ENCODE assay signal across 18 mouse cellular contexts in the genomic region with DNA sequence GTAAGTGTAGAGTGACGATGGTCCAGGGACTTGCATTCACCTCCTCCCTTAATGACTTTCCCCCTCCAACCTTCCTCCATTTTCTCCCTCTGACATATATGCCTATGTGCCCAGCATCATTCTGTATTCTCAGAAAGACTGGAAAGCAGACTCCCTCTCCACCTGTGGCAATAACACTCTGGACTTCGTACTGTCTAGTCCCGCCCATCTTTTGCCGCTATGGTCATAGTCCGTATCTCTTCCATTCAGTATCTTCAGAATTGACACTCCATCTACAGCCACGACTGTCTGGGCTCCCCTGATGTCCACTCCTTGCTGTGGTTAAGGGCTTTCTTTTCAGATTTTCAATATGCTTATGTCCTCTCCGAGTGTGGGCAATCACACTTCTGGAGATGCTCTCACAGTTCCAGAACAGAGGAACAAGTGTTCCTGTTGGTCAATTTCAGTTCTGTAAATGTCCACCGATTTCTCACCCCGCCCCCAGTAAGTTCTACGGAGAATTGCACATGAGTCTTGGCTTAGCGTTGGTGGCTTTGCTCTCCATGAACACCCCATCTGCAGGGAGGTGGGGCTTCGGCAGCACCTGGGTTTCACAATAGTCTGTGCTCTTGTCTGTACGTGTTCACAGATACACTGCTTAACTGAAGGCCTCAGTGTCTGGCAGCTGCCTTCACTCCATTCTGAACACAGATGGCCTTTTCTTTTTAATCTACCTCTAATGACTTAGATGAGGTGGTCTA. TPM values are rescaled to one million over a fixed set of nuclear protein-coding genes. Genes with fewer than 3 reads are reported as not detected.
DNase-seq lines count a peak whose midpoint lies in the region; ATAC-seq lines count a peak whose summit lies in the region.
"Had no signal": no experiment of that assay in that cellular context is flagged by ENCODE, and none has a peak within 500 bp of the region (broad histone marks: within the 10 kb centered on the region; RNA-seq: fewer than 3 reads in every experiment).

No protein-coding gene starts in this region.

- H3K4me2 ChIP-seq in intestine, embryonic 16.5 days (ENCODE audit: low read depth, low read length): no peak overlapping the region
- no peak overlapping the region for H3K4me2 ChIP-seq in midbrain, embryonic 15.5 days
- H3K4me2 ChIP-seq: hindbrain, embryonic 13.5 days; limb, embryonic 13.5 days; midbrain, embryonic 13.5 days had no signal

- H3K4me1 ChIP-seq in intestine, embryonic 16.5 days (ENCODE audit: control insufficient read depth, insufficient read depth, low read length): no peaks in the 10 kb centered on the region
- no peaks in the 10 kb centered on the region for H3K4me1 ChIP-seq in midbrain, embryonic 15.5 days
- H3K4me1 ChIP-seq: hindbrain, embryonic 13.5 days; limb, embryonic 13.5 days; midbrain, embryonic 13.5 days had no signal

- no peak overlapping the region for H3K4me3 ChIP-seq in intestine, embryonic 16.5 days (ENCODE audit: low read length)
- H3K4me3 ChIP-seq in midbrain, embryonic 15.5 days: no peak overlapping the region
- H3K4me3 ChIP-seq: erythroblast, embryonic 14.5 days; hindbrain, embryonic 13.5 days; limb, embryonic 13.5 days; midbrain, embryonic 13.5 days had no signal

- 71% methylated on average over 13 of the region's 13 CpGs for WGBS in intestine, embryonic 16.5 days
- 84% methylated on average over 13 of the region's 13 CpGs for WGBS in midbrain, embryonic 15.5 days

- no peaks in the 10 kb centered on the region for H3K9me3 ChIP-seq in intestine, embryonic 16.5 days (ENCODE audit: control insufficient read depth, low read length)
- H3K9me3 ChIP-seq in midbrain, embryonic 15.5 days: no peaks in the 10 kb centered on the region
- H3K9me3 ChIP-seq: hindbrain, embryonic 13.5 days; limb, embryonic 13.5 days; midbrain, embryonic 13.5 days had no signal

- no peaks in the 10 kb centered on the region for H3K27me3 ChIP-seq in intestine, embryonic 16.5 days (replicated peaks; ENCODE audit: control insufficient read depth, insufficient read depth, low read length)
- no peaks in the 10 kb centered on the region for H3K27me3 ChIP-seq in midbrain, embryonic 15.5 days (replicated peaks)
- H3K27me3 ChIP-seq: hindbrain, embryonic 13.5 days; limb, embryonic 13.5 days; midbrain, embryonic 13.5 days had no signal

- H3K36me3 ChIP-seq in intestine, embryonic 16.5 days (ENCODE audit: control insufficient read depth, insufficient read depth, low read length): no peaks in the 10 kb centered on the region
- no peaks in the 10 kb centered on the region; the same call in 1 of the 2 replicates for H3K36me3 ChIP-seq in midbrain, embryonic 15.5 days (replicated peaks)

- no peak overlapping the region for H3K9ac ChIP-seq in intestine, embryonic 16.5 days (ENCODE audit: low read depth, low read length)
- H3K9ac ChIP-seq in midbrain, embryonic 15.5 days: no peak overlapping the region
- H3K9ac ChIP-seq: hindbrain, embryonic 13.5 days; limb, embryonic 13.5 days; midbrain, embryonic 13.5 days had no signal

- peak; percentile 61 for DNase-seq in kidney, adult 9 months
- DNase-seq in kidney, postnatal 14 days: no peak
- peak; percentile 14 to 47 for DNase-seq in urinary bladder, postnatal 4 days (ENCODE audit: low spot score in 2 of 2)
- DNase-seq in urinary bladder, postnatal 10 days (ENCODE audit: low spot score): no peak
- no peak for DNase-seq in adrenal gland, adult 18-20 months (ENCODE audit: low spot score in 2 of 2)
- DNase-seq: cerebellum, postnatal 14 days; heart, postnatal 10 days; kidney, adult 11 months; layer of hippocampus, adult 9-11 months; retina, postnatal 1 day; thymus, adult 18-20 months had no signal

- peak; percentile 87 for ATAC-seq in intestine, embryonic 16.5 days
- no peak for ATAC-seq in midbrain, embryonic 15.5 days (replicated peaks)
- ATAC-seq: forebrain, embryonic 16.5 days; midbrain, embryonic 13.5 days had no signal

- H3K27ac ChIP-seq in intestine, embryonic 16.5 days (ENCODE audit: low read length): no peak overlapping the region
- no peak overlapping the region for H3K27ac ChIP-seq in midbrain, embryonic 15.5 days
- H3K27ac ChIP-seq: hindbrain, embryonic 13.5 days; limb, embryonic 13.5 days; midbrain, embryonic 13.5 days had no signal

RNA-seq across cellular contexts. Expression of gene Srd5a1, which starts 33.4 kb away (rescaled TPM):
- 17.5 and 18.1 TPM in 2 replicates for polyA plus RNA-seq in intestine, embryonic 16.5 days (2015; fragmentation: Nextera tagmentation; extraction: Ambion mirVana)
- polyA plus RNA-seq in midbrain, embryonic 15.5 days (2015; fragmentation: Nextera tagmentation; extraction: Ambion mirVana): 30.0 and 30.6 TPM in 2 replicates
- total RNA-seq in adrenal gland, adult 18-20 months (2021): 10 to 100 TPM in 1 of 2 experiments, 1 to 10 TPM in 1; 3.2 to 12.1 TPM

Comparison
In these comparisons a context has a peak if more than half of its experiments do, and no peak if none do; other contexts are left out.
1. DNase-seq: peak in kidney, adult 9 months (single experiment) and urinary bladder, postnatal 4 days (2 of 2); none in kidney, postnatal 14 days (single experiment), urinary bladder, postnatal 10 days (single experiment) and adrenal gland, adult 18-20 months (0 of 2).